Mouse (Mus musculus): Measurements from ENCODE around the gene Ak4.

- no peak for TF ChIP-seq CTCF (IDR thresholded peaks at IDR 0.05; ENCODE audit: borderline replicate concordance, extremely low read depth, insufficient read depth, insufficient read length)
- TF ChIP-seq POLR2A (IDR thresholded peaks at IDR 0.05; ENCODE audit: borderline replicate concordance, extremely low read depth, insufficient read depth, insufficient read length, poor library complexity, severe bottlenecking) = no peak
Measured at GRCm38 (mm10) chr4:101507571-101508422, 88.7 kb downstream of the Ak4 start.

Measured in brain, embryonic 14.5 days (tissue).